Mouse (Mus musculus) C2C12 (cell line): ENCODE data around the gene Dnajc8. TPM values are rescaled to one million over a fixed set of nuclear protein-coding genes. Genes with fewer than 3 reads are reported as not detected.
"Not testable (repeated sequence)": the region's sequence is repeated elsewhere in the genome, so short reads cannot be mapped to it uniquely, and the experiment has no call there.

Source experiments
- H3K27me3 ChIP-seq: one replicate; pipeline ENCODE4 v1.6.1; 2011; ENCODE audit not compliant: control insufficient read depth, insufficient read depth, insufficient read length
- H3K36me3 ChIP-seq: one replicate; pipeline ENCODE4 v1.6.1; 2011; ENCODE audit not compliant: control insufficient read depth, insufficient read depth
- H3K4me3 ChIP-seq: one replicate; pipeline ENCODE4 v1.5.1; 2011; ENCODE audit warnings: mild to moderate bottlenecking, control low read depth; ENCODE audit not compliant: poor library complexity, insufficient read depth, severe bottlenecking
- H3K79me2 ChIP-seq: one replicate; pipeline ENCODE4 v1.6.1; 2011; ENCODE audit not compliant: control insufficient read depth, insufficient read depth
- H3K79me3 ChIP-seq: one replicate; pipeline ENCODE4 v1.6.1; 2011; ENCODE audit warnings: low read depth, control low read depth
- H3ac ChIP-seq: one replicate; pipeline ENCODE3; 2011; ENCODE audit warnings: low read depth; ENCODE audit not compliant: control insufficient read depth, insufficient read length
- CEBPB ChIP-seq: IDR thresholded peaks from one replicate; pipeline ENCODE4 v1.6.1; 2011; ENCODE audit warnings: low read depth, mild to moderate bottlenecking, control low read depth, moderate library complexity
- CTCF ChIP-seq: IDR thresholded peaks from one replicate; pipeline ENCODE4 v1.5.1; 2011; ENCODE audit not compliant: control insufficient read depth, insufficient read depth, insufficient read length
- FOSL1 ChIP-seq: IDR thresholded peaks from one replicate; pipeline ENCODE4 v1.8.0; 2011; ENCODE audit warnings: mild to moderate bottlenecking, low read length; ENCODE audit not compliant: poor library complexity, insufficient read depth, severe bottlenecking
- MAX ChIP-seq: IDR thresholded peaks from one replicate; pipeline ENCODE4 v1.6.1; 2011; ENCODE audit warnings: mild to moderate bottlenecking, control low read depth
- MYOD1 ChIP-seq: IDR thresholded peaks from one replicate; pipeline ENCODE4 v1.6.1; 2011; ENCODE audit warnings: low read depth; ENCODE audit not compliant: control insufficient read depth, insufficient read length
- MYOG ChIP-seq: IDR thresholded peaks from one replicate; pipeline ENCODE4 v1.6.1; 2011; ENCODE audit not compliant: control insufficient read depth, insufficient read length; ENCODE audit errors: extremely low read depth
- USF1 ChIP-seq: IDR thresholded peaks from one replicate; pipeline ENCODE4 v1.6.1; 2011; ENCODE audit warnings: low read depth, mild to moderate bottlenecking, control low read depth, moderate library complexity
- polyA plus RNA-seq: library from polyadenylated mRNA; unstranded; fragments of >200 nt; fragmentation: generic; extraction: Trizol; gene quantifications from one replicate; pipeline ENCODE4 v1.2.1, GENCODE M21; 2012; ENCODE audit warnings: missing spikeins

The Dnajc8 gene
- polyA plus RNA-seq, 1 experiment = 104 TPM

DNA sequence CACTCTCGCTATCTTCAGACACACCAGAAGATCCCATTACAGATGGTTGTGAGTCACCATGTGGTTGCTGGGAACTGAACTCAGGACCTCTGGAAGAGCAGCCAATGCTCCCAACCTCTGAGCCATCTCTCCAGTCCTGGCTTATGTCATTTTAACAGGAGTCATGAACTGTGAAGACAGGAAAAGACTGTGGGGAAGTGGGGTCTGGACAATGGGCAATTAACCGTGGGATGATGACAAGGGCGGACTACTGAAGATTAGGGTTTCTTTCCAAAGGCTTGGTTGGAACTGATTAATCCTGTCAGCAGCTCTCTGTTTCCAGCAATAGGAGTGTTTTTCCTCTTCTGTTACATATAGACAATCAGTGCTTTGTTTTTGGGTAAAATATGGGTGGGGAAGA, 64.4 kb downstream of the Dnajc8 start:
- TF ChIP-seq MYOD1 = no peak
- TF ChIP-seq CTCF = no peak
- no peak for TF ChIP-seq USF1
- no peak for TF ChIP-seq MAX
- TF ChIP-seq FOSL1 = no peak
- no peak for TF ChIP-seq CEBPB
- TF ChIP-seq MYOG = no peak
- H3K79me3 ChIP-seq = no peaks in the 10 kb centered on the region
- no peaks in the 10 kb centered on the region for H3K36me3 ChIP-seq
- no peaks in the 10 kb centered on the region for H3K27me3 ChIP-seq
- H3K79me2 ChIP-seq = no peaks in the 10 kb centered on the region
- no peak overlapping the region for H3ac ChIP-seq
- H3K4me3 ChIP-seq = no peak overlapping the region

DNA sequence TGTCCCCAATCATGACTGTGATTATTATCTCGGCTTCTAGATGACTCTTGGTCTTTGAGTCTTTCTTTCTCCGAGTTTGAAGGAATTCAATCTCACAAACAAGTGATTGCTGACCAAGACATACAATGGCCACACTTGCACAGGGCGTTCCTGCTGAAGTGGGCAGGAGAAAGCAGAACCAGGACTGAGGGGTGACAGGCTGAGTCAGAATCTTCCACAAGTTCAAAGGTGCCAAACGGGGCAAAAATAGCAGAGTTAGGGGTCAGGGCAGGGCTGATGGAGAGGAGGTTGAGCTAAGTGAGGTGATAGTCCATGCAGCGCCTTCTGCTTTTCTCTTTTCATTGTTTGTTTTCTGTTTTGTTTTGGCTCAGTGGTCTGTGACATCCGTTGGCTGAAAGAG, 65.1 kb downstream of the Dnajc8 start:
- H3ac ChIP-seq = no peak overlapping the region
- no peaks in the 10 kb centered on the region for H3K36me3 ChIP-seq
- H3K4me3 ChIP-seq = no peak overlapping the region
- no peaks in the 10 kb centered on the region for H3K27me3 ChIP-seq
- no peaks in the 10 kb centered on the region for H3K79me3 ChIP-seq
- no peaks in the 10 kb centered on the region for H3K79me2 ChIP-seq
- no peak for TF ChIP-seq FOSL1
- no peak for TF ChIP-seq USF1
- TF ChIP-seq MYOG = no peak
- TF ChIP-seq CTCF = no peak
- TF ChIP-seq CEBPB = no peak
- TF ChIP-seq MAX = no peak
- TF ChIP-seq MYOD1 = no peak

DNA sequence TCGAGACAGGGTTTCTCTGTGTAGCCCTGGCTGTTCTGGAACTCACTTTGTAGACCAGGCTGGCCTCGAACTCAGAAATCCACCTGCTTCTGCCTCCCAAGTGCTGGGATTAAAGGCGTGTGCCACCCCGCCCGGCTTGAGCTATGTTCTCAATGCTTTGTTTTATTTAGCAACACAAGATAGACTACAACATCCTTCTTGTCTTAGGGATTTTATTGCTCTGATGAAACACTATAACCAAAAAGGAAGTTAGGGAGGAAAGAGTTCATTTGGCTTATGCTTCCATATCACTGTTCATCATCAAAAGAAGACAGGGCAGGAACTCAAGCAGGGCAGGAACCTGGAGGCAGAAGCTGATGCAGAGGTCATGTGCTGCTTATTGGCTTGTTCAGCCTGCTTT, 65.9 kb downstream of the Dnajc8 start:
- H3K27me3 ChIP-seq, H3ac ChIP-seq, H3K79me3 ChIP-seq, H3K36me3 ChIP-seq, H3K4me3 ChIP-seq, H3K79me2 ChIP-seq: not testable (repeated sequence)

Other genes with a start within 250 kb of the Dnajc8 start
- 0.42 TPM for gene Rab42, start 232.2 kb upstream of the Dnajc8 start, polyA plus RNA-seq
- gene Trnau1ap, start 206.0 kb upstream of the Dnajc8 start, polyA plus RNA-seq = 55.1 TPM
- gene Rcc1, start 181.9 kb upstream of the Dnajc8 start, polyA plus RNA-seq = 110 TPM
- gene Phactr4, start 113.1 kb upstream of the Dnajc8 start, polyA plus RNA-seq = 21.8 TPM
- 13.4 TPM for gene Med18, start 71.6 kb upstream of the Dnajc8 start, polyA plus RNA-seq
- gene Sesn2, start 25.0 kb upstream of the Dnajc8 start, polyA plus RNA-seq = 21.5 TPM
- 596 TPM for gene Atpif1, start 1.9 kb upstream of the Dnajc8 start, polyA plus RNA-seq
- 0.01 TPM for gene Ptafr, start 28.5 kb downstream of the Dnajc8 start, polyA plus RNA-seq
- 23.0 TPM for gene Eya3, start 103.4 kb downstream of the Dnajc8 start, polyA plus RNA-seq
- 4.7 TPM for gene Xkr8, start 197.0 kb downstream of the Dnajc8 start, polyA plus RNA-seq
- gene Smpdl3b, start 221.7 kb downstream of the Dnajc8 start, polyA plus RNA-seq = 21.4 TPM
- 63.9 TPM for gene Rpa2, start 232.8 kb downstream of the Dnajc8 start, polyA plus RNA-seq